Mouse (Mus musculus) C2C12 (cell line): Measurements from ENCODE around the gene Jrkl. TPM values are rescaled to one million over a fixed set of nuclear protein-coding genes. Genes with fewer than 3 reads are reported as not detected.

Source experiments
- H3K27me3 ChIP-seq: one replicate; pipeline ENCODE4 v1.6.1; 2011; ENCODE audit not compliant: control insufficient read depth, insufficient read depth, insufficient read length
- H3K36me3 ChIP-seq: one replicate; pipeline ENCODE4 v1.6.1; 2011; ENCODE audit not compliant: control insufficient read depth, insufficient read depth
- H3K4me3 ChIP-seq: one replicate; pipeline ENCODE4 v1.5.1; 2011; ENCODE audit warnings: mild to moderate bottlenecking, control low read depth; ENCODE audit not compliant: poor library complexity, insufficient read depth, severe bottlenecking
- H3K79me2 ChIP-seq: one replicate; pipeline ENCODE4 v1.6.1; 2011; ENCODE audit not compliant: control insufficient read depth, insufficient read depth
- H3K79me3 ChIP-seq: one replicate; pipeline ENCODE4 v1.6.1; 2011; ENCODE audit warnings: low read depth, control low read depth
- H3ac ChIP-seq: one replicate; pipeline ENCODE3; 2011; ENCODE audit warnings: low read depth; ENCODE audit not compliant: control insufficient read depth, insufficient read length
- CEBPB ChIP-seq: IDR thresholded peaks from one replicate; pipeline ENCODE4 v1.6.1; 2011; ENCODE audit warnings: low read depth, mild to moderate bottlenecking, control low read depth, moderate library complexity
- CTCF ChIP-seq: IDR thresholded peaks from one replicate; pipeline ENCODE4 v1.5.1; 2011; ENCODE audit not compliant: control insufficient read depth, insufficient read depth, insufficient read length
- FOSL1 ChIP-seq: IDR thresholded peaks from one replicate; pipeline ENCODE4 v1.8.0; 2011; ENCODE audit warnings: mild to moderate bottlenecking, low read length; ENCODE audit not compliant: poor library complexity, insufficient read depth, severe bottlenecking
- MAX ChIP-seq: IDR thresholded peaks from one replicate; pipeline ENCODE4 v1.6.1; 2011; ENCODE audit warnings: mild to moderate bottlenecking, control low read depth
- MYOD1 ChIP-seq: IDR thresholded peaks from one replicate; pipeline ENCODE4 v1.6.1; 2011; ENCODE audit warnings: low read depth; ENCODE audit not compliant: control insufficient read depth, insufficient read length
- MYOG ChIP-seq: IDR thresholded peaks from one replicate; pipeline ENCODE4 v1.6.1; 2011; ENCODE audit not compliant: control insufficient read depth, insufficient read length; ENCODE audit errors: extremely low read depth
- USF1 ChIP-seq: IDR thresholded peaks from one replicate; pipeline ENCODE4 v1.6.1; 2011; ENCODE audit warnings: low read depth, mild to moderate bottlenecking, control low read depth, moderate library complexity
- polyA plus RNA-seq: library from polyadenylated mRNA; unstranded; fragments of >200 nt; fragmentation: generic; extraction: Trizol; gene quantifications from one replicate; pipeline ENCODE4 v1.2.1, GENCODE M21; 2012; ENCODE audit warnings: missing spikeins

Jrkl gene
- polyA plus RNA-seq, 1 experiment: 1.0 TPM

- Histone ChIP-seq H3K4me3 (no peak overlapping the region), H3K79me3 (no peaks in the 10 kb centered on the region), H3K79me2 (no peaks in the 10 kb centered on the region), H3K27me3 (no peaks in the 10 kb centered on the region), H3ac (no peak overlapping the region), H3K36me3 (no peaks in the 10 kb centered on the region)
- TF ChIP-seq MYOG (no peak), FOSL1 (no peak), CTCF (no peak), MAX (no peak), CEBPB (no peak), USF1 (no peak), MYOD1 (no peak)
These were observed 13.9 kb downstream of the Jrkl start for GRCm38 (mm10) chr9:13231545-13232216.

- no peaks in the 10 kb centered on the region for H3K79me2 ChIP-seq
- no peaks in the 10 kb centered on the region for H3K79me3 ChIP-seq
- no peaks in the 10 kb centered on the region for H3K27me3 ChIP-seq
- H3K36me3 ChIP-seq: no peaks in the 10 kb centered on the region
- H3ac ChIP-seq: no peak overlapping the region
- H3K4me3 ChIP-seq: no peak overlapping the region
- TF ChIP-seq MYOG: no peak
- no peak for TF ChIP-seq CTCF
- no peak for TF ChIP-seq USF1
- no peak for TF ChIP-seq CEBPB
- TF ChIP-seq FOSL1: no peak
- TF ChIP-seq MYOD1: no peak
- TF ChIP-seq MAX: no peak
These were observed 15.1 kb downstream of the Jrkl start for GRCm38 (mm10) chr9:13230553-13230952.

GRCm38 (mm10) chr9:13225872-13226271 is 19.8 kb downstream of the Jrkl start:
- no peaks in the 10 kb centered on the region for H3K27me3 ChIP-seq
- no peak overlapping the region for H3K4me3 ChIP-seq
- H3K36me3 ChIP-seq: no peaks in the 10 kb centered on the region
- no peaks in the 10 kb centered on the region for H3K79me3 ChIP-seq
- H3ac ChIP-seq: no peak overlapping the region
- TF ChIP-seq MYOD1 (no peak), CEBPB (no peak), FOSL1 (no peak), USF1 (no peak), CTCF (no peak), MYOG (no peak), MAX (no peak)
- no peaks in the 10 kb centered on the region for H3K79me2 ChIP-seq

GRCm38 (mm10) chr9:13206369-13206768 is 39.3 kb downstream of the Jrkl start:
- H3ac ChIP-seq: no peak overlapping the region
- H3K79me3 ChIP-seq: no peaks in the 10 kb centered on the region
- TF ChIP-seq FOSL1: no peak
- TF ChIP-seq CEBPB: no peak
- no peak for TF ChIP-seq USF1
- TF ChIP-seq MYOG: no peak
- no peak for TF ChIP-seq MYOD1
- TF ChIP-seq CTCF: no peak
- no peak for TF ChIP-seq MAX
- no peaks in the 10 kb centered on the region for H3K27me3 ChIP-seq
- H3K4me3 ChIP-seq: no peak overlapping the region
- H3K36me3 ChIP-seq: no peaks in the 10 kb centered on the region
- H3K79me2 ChIP-seq: no peaks in the 10 kb centered on the region

- Histone ChIP-seq H3K27me3 (no peaks in the 10 kb centered on the region), H3K79me3 (no peaks in the 10 kb centered on the region), H3ac (no peak overlapping the region), H3K4me3 (no peak overlapping the region), H3K36me3 (no peaks in the 10 kb centered on the region), H3K79me2 (no peaks in the 10 kb centered on the region)
- TF ChIP-seq CEBPB (no peak), MAX (no peak), USF1 (no peak), MYOD1 (no peak), FOSL1 (no peak), CTCF (no peak), MYOG (no peak)
These were observed 41.9 kb downstream of the Jrkl start for GRCm38 (mm10) chr9:13203681-13204080.

DNA sequence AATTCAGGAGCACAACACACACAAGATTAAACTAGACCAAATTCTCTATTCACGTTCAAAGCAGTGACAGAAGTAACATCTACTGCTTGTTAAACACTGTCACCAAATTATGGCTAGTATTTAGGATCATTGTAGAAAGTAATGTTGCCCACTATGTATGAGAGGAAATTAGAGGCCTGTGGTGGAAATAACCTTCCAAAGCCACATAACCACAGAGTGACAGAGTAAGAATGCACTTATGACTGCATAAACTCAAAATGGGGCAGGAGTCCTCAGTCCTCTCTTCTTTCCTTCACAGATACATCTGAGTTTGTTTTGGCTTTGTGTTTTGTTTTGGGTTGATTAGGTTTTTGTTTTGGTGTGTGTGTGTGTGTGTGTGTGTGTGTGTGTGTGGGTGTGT is 42.5 kb downstream of the Jrkl start:
- H3K79me2 ChIP-seq: no peaks in the 10 kb centered on the region

More for the DNA sequence above, 42.5 kb downstream of the Jrkl start:
- Histone ChIP-seq H3K36me3 (no peaks in the 10 kb centered on the region), H3K4me3 (no peak overlapping the region), H3ac (no peak overlapping the region), H3K27me3 (no peaks in the 10 kb centered on the region), H3K79me3 (no peaks in the 10 kb centered on the region)
- TF ChIP-seq MYOD1 (no peak), CEBPB (no peak), CTCF (no peak), MYOG (no peak), USF1 (no peak), FOSL1 (no peak), MAX (no peak)
